Mouse (Mus musculus) liver, embryonic 14.5 days (tissue): ENCODE data around the gene Rreb1. TPM values are rescaled to one million over a fixed set of nuclear protein-coding genes. Genes with fewer than 3 reads are reported as not detected.

ENCODE experiments used
- ATAC-seq: fragments of 200-750 bp; cut with Nextera tagmentation; 2 replicates; pipeline ENCODE4 v1.8.0; 2017; ENCODE audit warnings: moderate number of reproducible peaks, mild to moderate bottlenecking, moderate library complexity; ENCODE audit not compliant: insufficient read depth
- DNase-seq, 3 experiments: peaks; one replicate each; pipeline ENCODE4 v3.0.0-alpha.2; 2012 to 2013; ENCODE audit warnings: low read depth in 3 of 3, low spot score in 3 of 3
- H3K27ac ChIP-seq: fragments of 300-500 bp; sonication (generic); 2 replicates; pipeline ENCODE4 v1.5.1; 2014; ENCODE audit warnings: moderate library complexity, mild to moderate bottlenecking, control low read depth, inconsistent platforms
- H3K27me3 ChIP-seq: fragments of 300-500 bp; sonication (generic); 2 replicates; pipeline ENCODE4 v1.6.1; 2014; ENCODE audit warnings: mild to moderate bottlenecking, low read length, moderate library complexity; ENCODE audit not compliant: control insufficient read depth, insufficient read depth
- H3K36me3 ChIP-seq: fragments of 300-500 bp; sonication (generic); replicated peaks from 2 replicates; pipeline ENCODE4 v1.6.1; 2014; ENCODE audit warnings: low read depth; ENCODE audit not compliant: control insufficient read depth, insufficient read depth
- H3K4me1 ChIP-seq, 2 experiments: fragments of 200-500 bp in 1 of 2; fragments of 300-500 bp in 1 of 2; sonication (generic) in 1 of 2; replicated peaks; 2 replicates each; pipeline ENCODE4 v1.6.1; 2012 to 2014; ENCODE audit warnings: antibody characterized with exemption in 1 of 2, inconsistent platforms in 1 of 2, low read length in 1 of 2; ENCODE audit not compliant: control insufficient read depth in 2 of 2, insufficient read depth in 2 of 2
- H3K4me2 ChIP-seq: fragments of 300-500 bp; sonication (generic); 2 replicates; pipeline ENCODE4 v1.6.1; 2014; ENCODE audit warnings: low read depth, mild to moderate bottlenecking, control low read depth, moderate library complexity
- H3K4me3 ChIP-seq, 2 experiments: fragments of 200-500 bp in 1 of 2; fragments of 300-500 bp in 1 of 2; sonication (generic) in 1 of 2; 2 replicates each; pipeline ENCODE4 v1.5.1; 2012 to 2014; ENCODE audit warnings: low read depth in 2 of 2, low read length in 2 of 2, mild to moderate bottlenecking in 2 of 2, control low read depth in 1 of 2, inconsistent platforms in 1 of 2, moderate library complexity in 1 of 2; ENCODE audit not compliant: insufficient read depth in 1 of 2
- H3K9ac ChIP-seq: fragments of 300-500 bp; sonication (generic); replicated peaks from 2 replicates; pipeline ENCODE4 v1.6.1; 2014; ENCODE audit warnings: mild to moderate bottlenecking, control low read depth, moderate library complexity
- H3K9me3 ChIP-seq: fragments of 300-500 bp; sonication (generic); 2 replicates; pipeline ENCODE4 v1.6.1; 2016; ENCODE audit warnings: low read length, mixed read lengths; ENCODE audit not compliant: control insufficient read depth
- CTCF ChIP-seq: IDR thresholded peaks from 2 replicates; pipeline ENCODE4 v1.5.1; 2016; ENCODE audit warnings: antibody characterized with exemption, low read depth, control low read depth
- EP300 ChIP-seq: IDR thresholded peaks from 2 replicates; pipeline ENCODE4 v1.6.1; 2016; ENCODE audit warnings: antibody characterized with exemption, low read depth
- WGBS: fragments of 180-500 bp; shearing (Covaris S2); extraction: QIAGEN DNeasy Blood & Tissue Kit; methylation state at CpG from one replicate; pipeline ENCODE4 v1.1.7; 2014; ENCODE audit not compliant: insufficient replicate concordance; 5-methylcytosine and 5-hydroxymethylcytosine counted together
- polyA plus RNA-seq, 2 experiments: library from polyadenylated mRNA; depleted of rRNA in 1 of 2; stranded (reverse) in 1 of 2; unstranded in 1 of 2; fragments of >200 nt; fragmentation: Nextera tagmentation in 1 of 2; extraction: Ambion mirVana in 1 of 2; gene quantifications; 2 replicates each; pipeline versions ENCODE4 v1.2.1 to v1.2.3; 2012 to 2014

Rreb1 gene
- polyA plus RNA-seq, 2 experiments, result 5.4 TPM

DNA sequence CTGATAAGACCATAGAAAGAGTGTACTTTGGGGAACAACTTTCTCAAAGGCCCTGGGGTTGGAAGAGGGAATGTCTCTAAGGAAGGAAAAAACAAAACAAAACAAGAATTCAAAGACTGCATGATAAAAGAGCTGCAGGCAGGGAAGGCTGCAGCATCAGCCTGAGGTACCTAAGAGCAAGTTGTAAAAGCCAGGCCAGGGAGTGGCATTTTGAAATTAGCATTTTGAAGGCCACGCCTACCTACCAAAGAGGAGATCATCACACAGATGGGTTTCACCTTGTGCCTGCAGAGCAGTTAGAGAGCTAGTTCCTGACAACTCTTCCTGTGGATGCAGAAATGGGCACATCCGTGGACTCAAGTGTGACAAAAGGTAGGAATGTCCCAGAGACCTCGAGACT is 59.2 kb downstream of the Rreb1 start:
- H3K4me3 ChIP-seq, result no peak overlapping the region
- TF ChIP-seq CTCF, result no peak
- no peaks in the 10 kb centered on the region for H3K36me3 ChIP-seq
- DNase-seq, result no peak
- H3K9ac ChIP-seq, result no peak overlapping the region
- H3K4me2 ChIP-seq, result no peak overlapping the region
- peaks cover 17 to 24% of the 10 kb centered on the region in 2 experiments for H3K4me1 ChIP-seq
- WGBS, result 49% methylated on average over 3 of the region's 3 CpGs
- H3K27ac ChIP-seq, result no peak overlapping the region
- H3K9me3 ChIP-seq, result no peaks in the 10 kb centered on the region
- no peaks in the 10 kb centered on the region for H3K27me3 ChIP-seq
- ATAC-seq, result no peak

DNA sequence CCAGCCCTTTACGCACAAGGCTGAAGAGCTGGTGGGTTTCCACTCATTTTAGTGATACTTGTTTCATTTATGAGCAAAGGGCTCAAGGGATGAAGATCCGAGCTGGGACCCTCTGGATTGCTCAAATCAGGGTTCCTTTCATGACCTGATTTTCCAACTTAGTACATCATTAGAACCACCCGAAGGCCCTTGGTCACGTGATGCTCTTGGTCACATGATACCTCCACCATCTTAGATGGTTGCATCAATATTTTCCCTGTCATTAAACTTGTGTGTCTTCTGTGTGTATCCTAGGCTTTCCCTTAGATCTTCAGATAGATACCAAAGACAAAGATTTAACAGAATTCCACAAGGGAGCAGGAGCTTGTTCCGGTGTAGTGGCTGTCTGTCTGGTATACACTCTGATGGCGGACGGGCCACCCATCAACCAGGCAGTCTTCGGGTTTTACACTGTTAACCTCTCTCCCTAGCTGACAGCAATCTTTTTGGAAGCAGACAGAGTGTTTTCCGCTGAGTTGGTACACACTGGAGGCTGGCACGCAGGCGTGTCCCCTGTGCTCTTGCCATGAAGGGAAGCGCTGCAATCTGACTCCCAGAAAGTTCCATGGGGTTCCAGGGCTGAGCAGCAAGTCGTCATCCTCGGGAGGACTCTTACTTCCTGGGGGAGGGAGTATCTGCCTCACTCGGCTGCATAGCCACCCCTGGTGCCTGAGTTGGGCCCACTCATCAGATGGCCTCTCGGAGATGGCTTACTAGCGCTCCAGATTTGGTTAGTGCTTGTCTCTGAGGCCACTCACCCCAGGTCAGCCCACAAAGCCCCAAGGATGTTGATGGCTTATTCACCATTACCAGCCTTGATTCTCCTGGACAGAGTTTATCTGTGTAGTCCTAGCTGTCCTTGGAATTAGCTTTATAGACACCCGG is 60.3 kb downstream of the Rreb1 start:
- DNase-seq (no peak), ATAC-seq (no peak)
- Histone ChIP-seq H3K27ac (no peak overlapping the region), H3K9ac (no peak overlapping the region), H3K4me2 (no peak overlapping the region), H3K4me3 (no peak overlapping the region), H3K27me3 (no peaks in the 10 kb centered on the region), H3K9me3 (no peaks in the 10 kb centered on the region), H3K4me1 (peaks cover 11 to 17% of the 10 kb centered on the region in 2 experiments), H3K36me3 (no peaks in the 10 kb centered on the region)
- TF ChIP-seq EP300 (no peak), CTCF (no peak)
- 79% methylated on average over 18 of the region's 18 CpGs for WGBS

DNA sequence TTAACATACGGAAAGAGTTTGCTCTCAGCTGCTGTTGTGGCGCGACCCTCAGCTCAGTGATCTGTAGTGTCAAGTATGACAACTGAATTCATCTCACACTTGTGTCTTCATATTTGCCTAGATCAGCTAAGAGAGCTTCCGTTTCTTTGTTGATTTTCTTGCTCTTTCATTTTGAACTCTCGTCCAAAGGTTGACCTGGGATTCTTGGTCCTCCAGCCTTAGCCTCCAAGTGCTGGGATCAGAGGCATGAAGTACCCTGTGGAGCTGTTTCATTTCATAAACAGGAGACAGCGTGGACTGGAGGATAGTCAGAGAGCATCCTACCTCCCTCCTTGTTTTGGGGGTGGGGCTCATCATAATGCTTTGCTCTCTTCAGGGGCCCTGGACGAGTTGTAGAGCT is 65.0 kb downstream of the Rreb1 start:
- Histone ChIP-seq H3K9me3 (no peaks in the 10 kb centered on the region), H3K4me1 (peaks cover 9 to 37% of the 10 kb centered on the region in 2 experiments), H3K4me2 (no peak overlapping the region), H3K4me3 (no peak overlapping the region), H3K36me3 (no peaks in the 10 kb centered on the region), H3K9ac (no peak overlapping the region), H3K27me3 (no peaks in the 10 kb centered on the region), H3K27ac (no peak overlapping the region)
- no peak for DNase-seq
- 64% methylated on average over 7 of the region's 7 CpGs for WGBS
- TF ChIP-seq CTCF (no peak), EP300 (no peak)
- ATAC-seq, result no peak

DNA sequence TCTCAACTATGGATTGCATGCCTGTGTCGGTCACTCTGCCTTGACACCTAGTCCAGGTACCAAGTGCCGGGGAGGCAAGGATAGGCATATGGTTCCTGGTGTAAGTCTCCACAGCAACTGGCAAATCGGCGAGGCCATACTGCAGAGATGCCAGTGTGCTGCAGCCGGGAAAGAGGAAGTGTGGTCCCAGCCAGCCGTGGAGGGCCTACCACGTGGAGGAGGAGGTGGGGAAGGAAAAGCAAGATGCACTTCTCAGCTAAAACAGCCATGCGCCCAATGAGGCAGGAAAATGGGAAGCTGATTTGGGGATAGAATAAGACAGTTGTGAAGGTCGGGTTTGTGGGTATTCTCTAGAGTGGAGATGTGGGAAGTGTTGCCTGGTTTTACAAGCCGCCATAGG is 65.6 kb downstream of the Rreb1 start:
- Histone ChIP-seq H3K4me3 (no peak overlapping the region), H3K4me2 (no peak overlapping the region)
- no peak for DNase-seq

DNA sequence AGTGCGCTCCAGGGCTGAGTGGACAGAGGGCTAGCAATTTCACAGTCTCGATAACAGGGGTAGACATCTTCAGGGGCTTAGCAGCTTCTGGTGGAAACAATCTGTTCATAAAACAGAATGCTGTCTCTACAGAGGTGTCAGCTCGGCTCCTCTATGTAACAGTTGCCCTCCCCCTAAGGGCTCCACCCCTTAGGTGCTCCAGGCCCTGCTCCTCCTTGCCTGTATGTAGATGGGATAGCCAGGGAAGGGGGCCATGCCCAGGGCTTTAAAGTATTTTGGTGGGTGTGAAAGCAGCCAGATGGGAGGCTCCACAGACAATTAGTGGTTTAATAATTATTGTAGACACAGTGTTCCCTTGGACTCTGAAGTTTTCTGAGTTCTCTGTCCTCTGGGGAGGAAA is 67.0 kb downstream of the Rreb1 start:
- no peak overlapping the region for H3K9ac ChIP-seq
- ATAC-seq (0 out of 2 replicates have a peak, but pooled peaks have one; percentile 34), DNase-seq (no peak)
- no peak overlapping the region for H3K4me3 ChIP-seq
- H3K27ac ChIP-seq, result no peak overlapping the region
- H3K36me3 ChIP-seq, result no peaks in the 10 kb centered on the region
- TF ChIP-seq CTCF (no peak), EP300 (no peak)
- H3K27me3 ChIP-seq, result no peaks in the 10 kb centered on the region
- H3K4me1 ChIP-seq, result peaks cover 9 to 37% of the 10 kb centered on the region in 2 experiments
- WGBS, result 50% methylated on average over 3 of the region's 3 CpGs
- no peak overlapping the region for H3K4me2 ChIP-seq
- H3K9me3 ChIP-seq, result no peaks in the 10 kb centered on the region

More for the DNA sequence above, 65.6 kb downstream of the Rreb1 start:
- 21% methylated on average over 10 of the region's 10 CpGs for WGBS
- Histone ChIP-seq H3K9ac (no peak overlapping the region), H3K9me3 (no peaks in the 10 kb centered on the region), H3K36me3 (no peaks in the 10 kb centered on the region), H3K4me1 (peaks cover 9 to 37% of the 10 kb centered on the region in 2 experiments), H3K27me3 (no peaks in the 10 kb centered on the region), H3K27ac (no peak overlapping the region)
- TF ChIP-seq EP300, result no peak
- ATAC-seq, result no peak
